Mouse (Mus musculus) adrenal gland, adult 18-20 months (tissue): ENCODE data around the gene Golph3. TPM values are rescaled to one million over a fixed set of nuclear protein-coding genes. Genes with fewer than 3 reads are reported as not detected.

Source experiments
- DNase-seq, 2 experiments: peaks; one replicate each; pipeline ENCODE4 v3.0.0; 2021 to 2022; ENCODE audit warnings: low spot score in 2 of 2
- total RNA-seq, 2 experiments: library from RNA; stranded (reverse); gene quantifications; 1 replicate in 1 of 2; 2 replicates in 1 of 2; pipeline ENCODE4 v1.2.3; 2021

The Golph3 gene
- total RNA-seq, 2 experiments from 2014 or later: 131 to 161 TPM

- no peak for DNase-seq
Measured at GRCm38 (mm10) chr15:12315996-12316395, 5.3 kb upstream of the Golph3 start.

GRCm38 (mm10) chr15:12317290-12317689, 4.0 kb upstream of the Golph3 start:
- no peak for DNase-seq

- no peak for DNase-seq
Measured at GRCm38 (mm10) chr15:12318451-12318850, 2.8 kb upstream of the Golph3 start.

GRCm38 (mm10) chr15:12319889-12320288, 1.4 kb upstream of the Golph3 start:
- no peak for DNase-seq

- no peak for DNase-seq
Measured at GRCm38 (mm10) chr15:12320441-12321090, 684 bp upstream of the Golph3 start.

GRCm38 (mm10) chr15:12321788-12322621, 755 bp downstream of the Golph3 start, which contains the start of gene 1810049J17Rik:
TSS of gene 1810049J17Rik (minus strand) at chr15:12321899.
- peak; percentile 52 to 60 for DNase-seq

GRCm38 (mm10) chr15:12322676-12323402, 1.6 kb downstream of the Golph3 start:
- no peak for DNase-seq

- no peak for DNase-seq
Measured at GRCm38 (mm10) chr15:12324326-12324725, 3.1 kb downstream of the Golph3 start.

GRCm38 (mm10) chr15:12330389-12330788, 9.1 kb downstream of the Golph3 start:
- no peak for DNase-seq

GRCm38 (mm10) chr15:12330892-12331291, 9.6 kb downstream of the Golph3 start:
- DNase-seq: no peak

- no peak for DNase-seq
Measured at GRCm38 (mm10) chr15:12331300-12331699, 10.1 kb downstream of the Golph3 start.

GRCm38 (mm10) chr15:12334381-12334780, 13.1 kb downstream of the Golph3 start:
- DNase-seq: no peak

GRCm38 (mm10) chr15:12337030-12337778, 16.0 kb downstream of the Golph3 start:
- DNase-seq: no peak

GRCm38 (mm10) chr15:12337779-12338137, 16.5 kb downstream of the Golph3 start:
- DNase-seq: no peak

GRCm38 (mm10) chr15:12340536-12341400, 19.5 kb downstream of the Golph3 start:
- DNase-seq: no peak

- DNase-seq: no peak
Measured at GRCm38 (mm10) chr15:12341401-12341758, 20.1 kb downstream of the Golph3 start.

GRCm38 (mm10) chr15:12346916-12347315, 25.7 kb downstream of the Golph3 start:
- DNase-seq: no peak

GRCm38 (mm10) chr15:12348950-12349349, 27.7 kb downstream of the Golph3 start:
- DNase-seq: no peak

GRCm38 (mm10) chr15:12349840-12350239, 28.6 kb downstream of the Golph3 start:
- DNase-seq: no peak

- no peak for DNase-seq
Measured at GRCm38 (mm10) chr15:12351470-12351869, 30.2 kb downstream of the Golph3 start.
